ENCODE assay signal across 11 mouse cellular contexts in the genomic region with DNA sequence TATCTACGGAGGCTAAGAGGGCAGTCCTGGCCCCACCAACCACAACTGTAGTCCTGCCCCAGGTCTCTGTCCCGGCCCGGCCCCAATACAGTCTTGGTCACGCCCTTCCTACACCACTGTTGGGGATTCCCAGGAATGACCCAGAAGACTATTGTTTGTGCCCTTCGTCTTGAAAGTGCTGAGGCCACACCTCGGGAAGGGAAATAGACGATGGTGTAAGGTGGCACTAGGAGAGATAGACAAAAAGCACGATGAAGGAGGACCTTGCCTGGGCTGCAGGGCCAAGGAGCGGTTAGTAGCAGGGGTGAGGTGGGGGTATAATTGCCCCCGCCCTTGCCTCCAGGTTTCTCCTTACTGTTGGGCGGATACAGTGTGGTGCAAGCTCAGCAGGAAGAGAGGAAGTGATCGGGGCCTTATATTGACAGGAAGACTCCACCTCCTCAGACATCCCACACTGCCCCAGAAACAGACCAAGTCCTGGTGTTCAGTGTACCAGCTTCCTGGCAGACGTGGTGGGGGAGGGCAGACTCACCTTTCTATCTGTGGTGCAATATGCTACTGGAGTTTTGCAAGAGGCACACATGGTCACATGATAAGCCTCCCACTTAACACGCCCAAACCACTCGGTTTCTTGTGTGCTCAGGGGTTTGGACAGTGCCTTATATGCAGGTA. TPM values are rescaled to one million over a fixed set of nuclear protein-coding genes. Genes with fewer than 3 reads are reported as not detected.
A peak's percentile ranks its signal among the peaks of the same experiment; 100 is the strongest.
DNase-seq lines count a peak whose midpoint lies in the region; ATAC-seq and TF ChIP-seq lines count a peak whose summit lies in the region.
"Had no signal": no experiment of that assay in that cellular context is flagged by ENCODE, and none has a peak within 500 bp of the region (broad histone marks: within the 10 kb centered on the region; RNA-seq: fewer than 3 reads in every experiment).

A gene (minus strand): TSS at position 501 of the 672 bp plus-strand sequence.

- H3K4me1 ChIP-seq in heart, embryonic 12.5 days (replicated peaks): peaks cover 15% of the 10 kb centered on the region
- H3K4me1 ChIP-seq in liver, postnatal 0 days (ENCODE audit: insufficient read depth): peaks cover 35% of the 10 kb centered on the region
- no peaks in the 10 kb centered on the region for H3K4me1 ChIP-seq in stomach, postnatal 0 days (replicated peaks; ENCODE audit: control insufficient read depth, insufficient read depth)

- no peaks in the 10 kb centered on the region for H3K9me3 ChIP-seq in heart, embryonic 12.5 days (replicated peaks)
- no peaks in the 10 kb centered on the region for H3K9me3 ChIP-seq in liver, postnatal 0 days (ENCODE audit: low read length)
- no peaks in the 10 kb centered on the region for H3K9me3 ChIP-seq in stomach, postnatal 0 days (ENCODE audit: control insufficient read depth, low read length)
- H3K9me3 ChIP-seq: limb, embryonic 15.5 days had no signal

- DNase-seq in heart, postnatal 36 days: no peak
- peak; percentile 68 for DNase-seq in c-Kit-positive CD71-positive TER-119-positive erythroid progenitor cells, embryonic 14.5 days (ENCODE audit: low spot score)
- peak; percentile 81 for DNase-seq in liver, postnatal 0 days
- DNase-seq in stomach, postnatal 0 days (ENCODE audit: low spot score): peak; percentile 77
- no peak for DNase-seq in gastrocnemius, adult 2 months
- no peak for DNase-seq in B cell, adult 2 months
- no peak for DNase-seq in cerebellum, postnatal 25 days

- peak; percentile 29; the same call in 1 of the 2 replicates for ATAC-seq in heart, embryonic 12.5 days (ENCODE audit: insufficient number of reproducible peaks, low FRiP score)
- peak; percentile 59 for ATAC-seq in liver, postnatal 0 days
- peak; percentile 87 for ATAC-seq in stomach, postnatal 0 days (ENCODE audit: low FRiP score, low TSS enrichment)

- TF ChIP-seq EP300 in liver, postnatal 0 days (IDR thresholded peaks at IDR 0.05; ENCODE audit: low read depth): peak; percentile 87
- no peak for TF ChIP-seq EP300 in stomach, postnatal 0 days (optimal IDR thresholded peaks at IDR 0.05)

- 66% methylated on average over 15 of the region's 15 CpGs for WGBS in heart, embryonic 12.5 days
- 20% methylated on average over 15 of the region's 15 CpGs for WGBS in liver, postnatal 0 days (ENCODE audit: insufficient replicate concordance)
- 64% methylated on average over 14 of the region's 15 CpGs for WGBS in stomach, postnatal 0 days

- H3K4me3 ChIP-seq in heart, embryonic 12.5 days: no peak within 1 kb of the TSS
- peak within 1 kb of the TSS; percentile 36 for H3K4me3 ChIP-seq in liver, postnatal 0 days (ENCODE audit: low read depth, low read length)
- H3K4me3 ChIP-seq in stomach, postnatal 0 days (ENCODE audit: low read depth, low read length): no peak within 1 kb of the TSS
- no peak within 1 kb of the TSS for H3K4me3 ChIP-seq in gastrocnemius, adult 2 months
- H3K4me3 ChIP-seq: limb, embryonic 15.5 days had no signal

- no peak for TF ChIP-seq CTCF in liver, postnatal 0 days (IDR thresholded peaks at IDR 0.05; ENCODE audit: low read depth)
- TF ChIP-seq CTCF in stomach, postnatal 0 days (IDR thresholded peaks at IDR 0.05; ENCODE audit: low read depth): no peak
- TF ChIP-seq CTCF in gastrocnemius, adult 2 months (IDR thresholded peaks at IDR 0.05): no peak

- no peak within 1 kb of the TSS for H3K4me2 ChIP-seq in heart, embryonic 12.5 days
- peak within 1 kb of the TSS; percentile 71 for H3K4me2 ChIP-seq in liver, postnatal 0 days (ENCODE audit: low read depth, low read length)
- no peak within 1 kb of the TSS for H3K4me2 ChIP-seq in stomach, postnatal 0 days (replicated peaks; ENCODE audit: low read depth)
- H3K4me2 ChIP-seq: limb, embryonic 15.5 days had no signal

- intact Hi-C loops in heart, postnatal 36 days (cut with DNase I): no loop called here
- intact Hi-C loops in gastrocnemius, adult 2 months (cut with DNase I): no loop called here

- no peak within 1 kb of the TSS for H3K9ac ChIP-seq in heart, embryonic 12.5 days
- H3K9ac ChIP-seq in liver, postnatal 0 days (replicated peaks): peak within 1 kb of the TSS; percentile 60
- no peak within 1 kb of the TSS for H3K9ac ChIP-seq in stomach, postnatal 0 days (ENCODE audit: low read length)
- H3K9ac ChIP-seq: limb, embryonic 15.5 days had no signal

- H3K36me3 ChIP-seq in heart, embryonic 12.5 days: no peaks in the 10 kb centered on the region
- H3K36me3 ChIP-seq in liver, postnatal 0 days (replicated peaks; ENCODE audit: insufficient read depth, low read length): no peaks in the 10 kb centered on the region
- H3K36me3 ChIP-seq in stomach, postnatal 0 days (ENCODE audit: control insufficient read depth, insufficient read depth, low read length): no peaks in the 10 kb centered on the region
- H3K36me3 ChIP-seq: limb, embryonic 15.5 days had no signal

- no peaks in the 10 kb centered on the region for H3K27me3 ChIP-seq in heart, embryonic 12.5 days (replicated peaks)
- no peaks in the 10 kb centered on the region for H3K27me3 ChIP-seq in liver, postnatal 0 days (ENCODE audit: insufficient read depth, low read length)
- H3K27me3 ChIP-seq in stomach, postnatal 0 days (ENCODE audit: control insufficient read depth, insufficient read depth, low read length): no peaks in the 10 kb centered on the region
- H3K27me3 ChIP-seq: limb, embryonic 15.5 days had no signal

- no peak within 1 kb of the TSS for H3K27ac ChIP-seq in heart, embryonic 12.5 days (ENCODE audit: poor library complexity, severe bottlenecking)
- peak within 1 kb of the TSS; percentile 93 for H3K27ac ChIP-seq in liver, postnatal 0 days (ENCODE audit: low read depth)
- H3K27ac ChIP-seq in stomach, postnatal 0 days (replicated peaks): peak within 1 kb of the TSS; percentile 13; the same call in 1 of the 2 replicates
- H3K27ac ChIP-seq in gastrocnemius, adult 2 months: no peak within 1 kb of the TSS
- H3K27ac ChIP-seq: limb, embryonic 15.5 days had no signal

RNA-seq across cellular contexts. Expression of the gene that starts here (rescaled TPM):
- 0.69 TPM in 1 of 2 replicates, not detected in the other for polyA plus RNA-seq in heart, embryonic 12.5 days (2016; fragmentation: Nextera tagmentation; extraction: Ambion mirVana)
- total RNA-seq in heart, postnatal 36 days (2021): not detected
- 64.5 and 67.3 TPM in 2 replicates for polyA plus RNA-seq in liver, postnatal 0 days (2015; fragmentation: Nextera tagmentation; extraction: Ambion mirVana)
- polyA plus RNA-seq in stomach, postnatal 0 days (2015; fragmentation: Nextera tagmentation; extraction: Ambion mirVana): 7.1 and 9.7 TPM in 2 replicates
- total RNA-seq in gastrocnemius, adult 2 months (2021): not detected
- polyA plus RNA-seq: cortical plate, adult 2 months; heart, postnatal 0 days had no signal

Comparison
In these comparisons a context has a peak if more than half of its experiments do, and no peak if none do; other contexts are left out.
1. Peak in ATAC-seq in heart, embryonic 12.5 days; RNA of the gene not detected or under 1 TPM.
2. ATAC-seq: peak in every context shown above with its lines; median percentile 87 in stomach, postnatal 0 days; 59 in liver, postnatal 0 days; 29 in heart, embryonic 12.5 days.
3. H3K27ac ChIP-seq: peak in liver, postnatal 0 days (single experiment) and stomach, postnatal 0 days (single experiment); none in heart, embryonic 12.5 days (single experiment) and gastrocnemius, adult 2 months (single experiment).
4. DNase-seq: peak in c-Kit-positive CD71-positive TER-119-positive erythroid progenitor cells, embryonic 14.5 days (single experiment), liver, postnatal 0 days (single experiment) and stomach, postnatal 0 days (single experiment); none in heart, postnatal 36 days (0 of 2), gastrocnemius, adult 2 months (single experiment), B cell, adult 2 months (0 of 2) and cerebellum, postnatal 25 days (0 of 2).